In genomic region chr19:28529006-28529405, GRCm38 (mm10) we compare ENCODE assay signal across 13 mouse cellular contexts.
"Had no signal": no experiment of that assay in that cellular context is flagged by ENCODE, and none has a peak within 500 bp of the region (broad histone marks: within the 10 kb centered on the region; RNA-seq: fewer than 3 reads in every experiment).

No protein-coding gene starts in this region.

- H3K36me3 ChIP-seq: limb, embryonic 12.5 days; limb, embryonic 15.5 days; midbrain, embryonic 12.5 days had no signal

- H3K4me2 ChIP-seq: limb, embryonic 12.5 days; limb, embryonic 15.5 days; liver, embryonic 11.5 days; lung, embryonic 14.5 days; midbrain, embryonic 12.5 days had no signal

- DNase-seq: kidney, postnatal 14 days; left cerebral cortex, postnatal 4 days; liver, postnatal 0 days; lung, embryonic 14.5 days; thymus, postnatal 25 days had no signal

- H3K27me3 ChIP-seq: limb, embryonic 12.5 days; limb, embryonic 15.5 days; midbrain, embryonic 12.5 days had no signal

- H3K4me3 ChIP-seq: limb, embryonic 12.5 days; limb, embryonic 15.5 days; midbrain, embryonic 12.5 days had no signal

- H3K9ac ChIP-seq: limb, embryonic 12.5 days; limb, embryonic 15.5 days; liver, embryonic 14.5 days; liver, postnatal 0 days; lung, embryonic 14.5 days; midbrain, embryonic 12.5 days had no signal

- H3K9me3 ChIP-seq: limb, embryonic 12.5 days; limb, embryonic 15.5 days; midbrain, embryonic 12.5 days had no signal

- ATAC-seq: liver, postnatal 0 days; lung, postnatal 0 days; midbrain, embryonic 16.5 days had no signal

- H3K4me1 ChIP-seq: limb, embryonic 12.5 days; midbrain, embryonic 12.5 days had no signal

- H3K27ac ChIP-seq: limb, embryonic 12.5 days; limb, embryonic 15.5 days; liver, embryonic 14.5 days; macrophage; midbrain, embryonic 12.5 days had no signal
